Mouse (Mus musculus) adrenal gland, postnatal 14 days (tissue): Measurements from ENCODE around the gene Fam186b. TPM values are rescaled to one million over a fixed set of nuclear protein-coding genes. Genes with fewer than 3 reads are reported as not detected.

Experiments
- DNase-seq: peaks from one replicate; pipeline ENCODE4 v3.0.0; 2021; ENCODE audit warnings: mixed read lengths
- long read RNA-seq, 2 experiments: library from polyadenylated mRNA; stranded (forward); transcript quantifications; one replicate each; pipeline ENCODE4 v2.0.0; 2021
- total RNA-seq: library from RNA; stranded (reverse); gene quantifications from 2 replicates; pipeline ENCODE4 v1.2.3, GENCODE M21; 2021

Gene Fam186b
- total RNA-seq: 2.0 and 2.8 TPM in 2 replicates
- long read RNA-seq, experiment 1, partial matches to known transcripts: 0 of 2 reads
- long read RNA-seq, experiment 1, other reads (novel, unspliced or antisense): 2 of 2 reads
- long read RNA-seq, experiment 2, partial matches to known transcripts: 2 of 6 reads
- long read RNA-seq, experiment 2, other reads (novel, unspliced or antisense): 4 of 6 reads

DNA sequence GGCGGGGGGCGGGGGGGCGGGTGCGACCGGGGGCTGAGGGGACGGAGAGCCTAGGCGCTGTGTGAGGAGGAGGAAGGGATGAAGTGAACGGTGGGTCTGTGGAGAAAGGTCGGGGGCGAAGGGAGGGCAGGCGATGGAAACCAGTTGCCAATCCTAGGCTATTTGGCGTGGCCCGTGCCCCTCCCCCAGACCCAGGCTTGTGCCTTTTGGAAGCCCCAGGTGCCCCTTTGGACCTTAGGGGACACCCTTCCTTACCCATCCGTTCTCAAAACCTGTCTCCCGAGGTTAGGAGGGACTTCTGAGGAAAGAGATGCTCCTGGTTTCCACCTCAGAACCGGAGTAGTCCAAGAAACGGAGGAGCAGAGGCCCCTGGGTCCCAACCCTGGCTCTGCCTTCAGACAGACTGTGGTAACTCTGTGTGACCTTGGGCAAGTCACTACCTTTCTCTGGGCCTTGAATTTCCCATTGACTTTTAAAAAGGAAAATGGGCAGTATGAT, at the start of gene Fam186b:
Fam186b (minus strand) TSS at position 405 of the 498 bp plus-strand sequence.
- peak; percentile 66 for DNase-seq

DNA sequence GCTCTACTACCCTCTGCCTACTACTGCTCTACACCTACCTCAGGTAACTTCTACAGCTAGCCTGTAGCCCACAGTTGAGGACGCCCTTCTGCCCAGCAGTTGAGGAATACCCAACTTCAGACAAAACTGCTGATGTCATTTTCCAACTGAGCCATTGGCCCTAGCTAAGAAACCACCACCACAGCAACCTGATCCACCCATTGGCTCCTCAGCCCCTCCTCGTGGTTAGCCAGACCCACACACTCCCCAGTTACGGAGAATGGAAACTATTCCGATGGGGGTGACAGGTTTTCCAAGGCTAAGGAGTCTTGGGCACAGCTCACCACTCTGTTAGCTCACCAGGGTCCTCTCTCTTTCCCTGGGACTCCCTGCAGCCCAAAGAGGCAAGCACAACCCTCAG, 49.3 kb upstream of the Fam186b start:
- DNase-seq: no peak

DNA sequence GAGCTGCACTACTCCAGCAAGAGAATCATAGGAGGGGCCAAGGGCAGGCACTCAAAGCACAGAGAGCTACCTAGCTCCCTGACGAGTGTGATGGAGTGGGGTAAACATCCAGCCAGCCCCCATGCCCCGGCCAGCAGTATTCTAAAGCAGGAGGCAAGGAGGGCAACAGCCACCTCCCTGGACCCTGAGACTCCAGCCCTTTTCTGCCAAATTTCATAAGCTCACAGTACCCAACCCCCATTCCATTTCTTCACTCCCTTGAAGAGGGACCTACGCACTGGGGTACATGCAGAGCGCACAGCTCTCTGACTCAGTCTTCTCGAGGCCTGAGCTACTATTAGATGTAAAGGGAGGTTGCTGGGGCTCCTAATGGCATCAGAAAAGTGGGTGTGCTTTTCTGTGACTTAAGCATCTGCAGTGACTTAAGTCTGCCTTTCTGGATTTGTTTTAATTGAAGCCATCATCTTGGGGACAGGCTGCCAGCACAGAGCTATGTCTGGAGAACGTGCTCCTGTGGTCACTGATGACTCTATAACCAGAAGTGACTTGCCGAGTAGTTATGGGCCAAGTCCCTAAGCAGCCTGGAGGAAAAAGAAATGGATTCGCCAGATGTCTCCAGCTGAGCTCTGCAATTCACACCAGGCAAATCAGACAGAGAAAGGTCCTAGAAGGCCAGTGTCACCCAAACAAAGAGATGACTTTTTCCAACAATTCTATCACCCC, 48.6 kb upstream of the Fam186b start:
- no peak for DNase-seq

DNA sequence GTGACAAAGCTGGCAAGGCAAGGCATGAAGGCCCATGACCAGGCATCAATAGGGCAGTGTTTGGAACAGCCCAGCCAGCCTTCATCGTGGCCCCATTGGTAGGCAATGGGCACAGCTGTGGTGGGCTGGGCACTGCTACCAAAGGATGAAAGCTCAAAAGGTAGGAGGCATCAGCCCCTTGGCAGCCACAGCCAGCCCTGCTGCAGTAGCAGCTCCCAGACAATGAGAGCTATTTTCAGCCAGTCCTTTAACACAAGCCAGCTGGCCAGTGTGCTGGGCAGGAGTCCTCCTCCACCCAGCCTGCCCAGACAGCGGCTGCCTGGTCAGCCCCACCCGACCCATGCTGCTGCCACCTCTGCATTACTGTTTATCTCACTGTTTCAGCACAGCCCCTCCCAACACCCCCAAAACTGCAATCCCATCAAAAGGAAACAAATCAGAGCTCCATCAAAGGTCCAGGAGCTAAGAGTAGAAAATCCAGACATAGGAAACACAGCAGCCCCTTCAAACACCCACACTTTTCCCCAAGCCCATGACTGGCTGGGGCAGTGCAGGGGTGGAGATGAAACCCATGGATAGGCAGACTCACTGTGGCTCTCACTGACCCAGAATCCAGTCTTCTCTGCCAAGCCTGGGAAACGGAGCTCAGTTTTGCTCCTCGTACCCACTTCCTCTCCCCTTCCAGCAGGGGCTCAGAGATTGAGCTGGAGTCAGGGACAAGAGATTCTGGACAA, 47.9 kb upstream of the Fam186b start:
- DNase-seq: peak; percentile 47

DNA sequence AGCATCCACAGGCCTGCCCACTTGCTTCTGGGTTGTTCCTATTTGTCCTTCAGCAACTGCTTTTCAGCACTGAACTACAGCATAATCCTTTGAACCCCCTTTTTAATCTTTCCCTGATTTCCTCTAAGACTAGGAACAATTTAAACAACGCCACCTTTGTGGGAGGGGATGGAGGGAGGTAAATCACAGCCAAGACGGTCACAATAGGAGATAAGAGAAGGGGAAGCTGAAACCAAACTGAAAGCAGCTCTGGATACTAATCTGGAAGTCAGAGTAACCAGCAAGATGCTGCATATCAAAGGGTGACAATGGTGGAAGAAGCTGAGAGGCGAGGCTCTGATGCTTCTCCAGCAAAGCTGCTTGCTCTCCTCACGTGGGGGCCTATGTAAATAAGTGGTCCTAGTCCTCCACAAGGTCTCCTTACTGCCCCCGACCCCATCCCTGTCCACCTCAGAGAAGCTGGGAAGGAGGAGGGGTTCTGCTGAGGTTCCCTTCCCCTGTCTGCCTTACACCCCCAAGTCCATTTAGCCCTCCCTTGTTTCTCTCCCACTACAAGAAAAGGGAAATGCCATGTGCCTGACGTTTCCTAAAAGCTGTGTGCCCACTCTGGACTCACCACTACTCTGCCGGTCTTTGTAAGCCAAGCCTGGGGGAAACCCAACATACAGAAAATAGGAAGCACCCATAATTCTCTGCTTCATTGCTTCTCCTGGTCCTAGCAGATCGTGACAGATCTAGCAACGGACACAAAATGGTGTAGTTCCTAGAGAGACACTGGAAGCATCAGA, 46.7 kb upstream of the Fam186b start:
- no peak for DNase-seq

DNA sequence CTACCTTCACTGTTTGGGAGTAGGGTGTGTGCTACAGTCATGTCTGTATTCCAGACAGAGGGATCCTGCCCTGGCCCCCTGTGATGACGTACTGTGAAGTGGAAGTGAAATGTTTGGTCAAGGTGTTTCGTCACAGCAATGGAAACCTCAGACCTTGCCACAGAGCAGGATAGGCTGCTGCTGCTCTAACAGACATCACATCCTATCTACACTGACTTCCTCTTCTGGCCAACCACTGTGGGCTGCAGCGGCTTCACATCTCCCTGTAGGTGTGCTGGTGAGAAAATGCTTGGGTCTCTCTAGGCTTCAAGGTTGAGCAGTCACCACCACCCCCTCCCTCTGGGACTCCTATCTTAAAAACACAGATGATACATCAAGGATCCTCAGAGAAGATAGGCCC, 45.4 kb upstream of the Fam186b start:
- DNase-seq: no peak

DNA sequence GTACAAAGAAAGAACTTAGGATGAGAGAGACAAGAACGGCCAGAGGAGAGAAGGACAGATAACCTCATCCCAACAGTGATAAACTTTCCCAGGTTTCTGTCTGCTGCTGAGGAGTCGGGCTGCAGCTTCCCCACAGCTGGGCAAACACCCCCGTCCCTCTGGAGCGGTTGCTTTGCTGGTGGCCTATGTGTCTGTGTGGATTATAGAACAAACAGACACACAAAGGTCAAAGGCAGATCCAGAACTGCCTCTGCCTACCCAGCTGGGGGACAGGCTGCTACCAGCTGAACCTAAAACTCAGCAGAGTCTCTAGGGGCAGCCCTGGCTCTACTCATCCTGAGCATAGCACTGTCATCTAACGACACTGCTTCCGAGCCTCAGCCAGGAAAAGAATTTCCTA, 44.0 kb upstream of the Fam186b start:
- DNase-seq: no peak

DNA sequence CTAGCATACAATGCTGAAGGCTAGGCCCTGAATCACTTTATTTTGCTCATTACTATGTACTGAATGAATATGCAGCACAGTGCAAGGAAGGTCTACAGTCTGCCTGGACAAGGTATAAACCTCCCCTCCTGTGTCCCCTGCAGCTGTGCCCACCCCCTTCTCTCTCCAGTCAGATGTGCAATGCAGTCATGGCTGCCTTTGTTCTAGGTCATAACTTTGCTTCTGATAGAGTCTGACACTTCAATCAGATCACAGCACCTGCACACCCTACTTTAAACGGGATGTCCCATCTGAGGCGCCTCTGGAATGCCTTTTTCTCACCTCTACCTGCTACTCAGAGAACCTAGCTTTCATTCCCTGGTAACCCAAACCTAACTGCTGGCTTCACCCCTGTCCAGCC, 43.2 kb upstream of the Fam186b start:
- no peak for DNase-seq

DNA sequence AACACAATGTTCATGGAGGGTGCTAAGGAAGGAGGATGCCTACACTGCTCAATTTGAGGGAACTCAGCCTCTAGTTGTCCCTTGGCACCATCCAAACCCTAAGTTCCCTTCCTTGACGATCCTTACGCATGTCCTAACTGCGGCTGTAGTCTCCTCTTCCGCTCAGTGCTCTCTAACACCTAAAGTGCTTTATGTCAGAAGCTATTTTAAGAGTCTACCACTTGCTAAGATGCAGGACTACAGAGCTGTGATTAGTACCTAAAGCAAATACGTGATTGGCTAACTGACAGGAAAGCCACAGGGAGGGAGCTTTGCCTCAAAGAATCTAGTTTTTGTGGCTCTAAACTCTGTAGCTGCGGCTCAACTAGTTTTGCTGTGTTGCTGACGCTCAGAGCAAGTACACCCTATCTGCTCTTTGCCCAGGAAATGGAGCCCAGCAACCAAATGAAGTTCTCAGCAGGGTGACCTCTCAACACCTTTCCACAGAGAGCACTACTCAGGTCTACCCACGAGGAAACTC, 40.2 kb upstream of the Fam186b start:
- no peak for DNase-seq

DNA sequence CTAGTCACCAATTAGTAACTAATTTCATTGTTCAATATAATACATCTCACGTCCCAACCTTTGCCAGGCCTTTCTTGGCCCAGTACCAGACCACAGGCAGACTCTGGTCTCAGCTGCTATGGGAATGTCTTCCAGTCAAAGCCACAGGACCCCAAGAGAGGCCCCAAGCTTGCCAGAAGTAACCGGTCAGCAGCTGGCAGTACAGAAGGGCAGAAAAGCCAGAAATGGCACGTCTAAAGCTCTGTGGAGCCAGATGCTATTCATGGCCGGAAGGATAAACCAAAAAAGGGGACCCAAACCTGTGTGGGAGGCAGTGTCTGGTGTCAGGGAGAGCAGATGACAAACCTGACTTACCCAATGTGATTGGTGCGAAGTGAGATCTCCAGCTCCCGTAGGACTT, 38.8 kb upstream of the Fam186b start:
- no peak for DNase-seq

DNA sequence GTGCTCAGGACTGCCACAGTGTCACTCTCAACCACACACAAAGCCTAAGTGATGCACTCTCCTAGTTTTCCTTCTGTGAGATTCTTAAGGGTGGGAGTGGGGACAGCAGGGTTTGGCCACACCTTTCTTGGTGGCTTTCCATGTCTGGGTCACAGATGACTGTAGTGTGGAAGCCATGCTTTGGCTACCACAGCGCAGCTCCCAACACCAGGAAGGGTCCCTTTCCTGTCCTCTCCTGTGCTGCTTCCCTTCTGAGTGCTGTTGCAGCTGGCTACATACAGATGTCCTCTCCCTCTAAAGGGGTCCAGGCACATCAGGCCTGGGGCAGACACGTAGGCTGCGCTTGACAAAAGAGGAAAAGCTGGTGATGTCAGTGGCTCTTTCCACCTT, 38.0 kb upstream of the Fam186b start:
- DNase-seq: peak; percentile 44

DNA sequence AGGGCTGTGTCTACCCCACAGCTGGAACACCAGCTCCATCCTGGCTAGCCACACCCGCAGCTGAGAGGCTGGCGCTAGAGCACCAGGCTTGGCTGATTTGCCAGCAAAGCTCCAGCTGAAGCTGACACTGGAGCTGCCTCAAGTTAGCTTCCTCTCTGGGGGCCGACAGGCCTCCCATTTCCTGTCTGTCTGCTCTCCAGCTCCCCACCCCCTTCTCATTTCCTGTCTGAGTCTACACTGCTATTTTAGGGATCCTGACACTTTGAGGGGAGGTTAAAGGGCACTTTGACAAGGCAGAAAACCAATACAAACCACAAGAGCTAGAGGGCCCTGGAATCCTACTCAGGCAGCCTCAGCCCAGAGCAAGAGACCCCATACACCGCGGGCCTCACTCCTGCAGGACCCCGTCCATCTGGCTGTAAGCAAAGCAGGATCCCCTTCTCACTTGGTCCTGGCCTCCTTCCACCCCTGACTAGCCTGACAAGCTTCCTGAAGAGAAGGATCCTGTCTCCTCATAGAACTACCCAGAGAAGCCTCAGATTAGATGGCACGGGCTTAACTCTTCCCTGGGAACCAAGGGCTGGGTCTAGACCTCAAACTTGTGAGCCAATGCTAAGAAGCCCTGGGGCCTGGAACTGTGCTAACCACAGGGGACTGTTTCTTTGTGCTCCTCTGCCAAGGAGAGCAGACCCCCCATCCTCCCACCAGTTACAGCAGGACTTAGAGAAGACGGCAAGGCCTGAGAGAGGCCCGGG, 37.4 kb upstream of the Fam186b start:
- peak; percentile 77 for DNase-seq

DNA sequence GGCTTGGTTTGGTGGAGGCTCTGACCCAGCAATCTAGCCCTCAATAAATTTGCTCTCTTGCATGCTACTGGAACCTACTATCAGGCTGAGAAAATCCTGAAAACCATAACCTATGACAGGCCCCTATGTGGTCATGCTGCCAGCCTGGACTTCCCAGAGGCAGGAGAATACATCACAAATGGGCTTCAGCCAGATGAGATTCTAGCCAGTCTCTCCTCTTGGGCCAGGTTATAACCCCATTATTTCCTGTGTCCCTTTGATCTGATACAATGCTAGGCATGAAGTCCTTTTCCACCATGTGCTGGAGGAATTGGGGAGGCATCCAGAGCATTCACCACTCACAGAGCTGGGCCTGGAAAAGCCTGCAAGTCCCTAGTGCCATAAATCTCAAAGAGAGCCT, 36.4 kb upstream of the Fam186b start:
- no peak for DNase-seq

DNA sequence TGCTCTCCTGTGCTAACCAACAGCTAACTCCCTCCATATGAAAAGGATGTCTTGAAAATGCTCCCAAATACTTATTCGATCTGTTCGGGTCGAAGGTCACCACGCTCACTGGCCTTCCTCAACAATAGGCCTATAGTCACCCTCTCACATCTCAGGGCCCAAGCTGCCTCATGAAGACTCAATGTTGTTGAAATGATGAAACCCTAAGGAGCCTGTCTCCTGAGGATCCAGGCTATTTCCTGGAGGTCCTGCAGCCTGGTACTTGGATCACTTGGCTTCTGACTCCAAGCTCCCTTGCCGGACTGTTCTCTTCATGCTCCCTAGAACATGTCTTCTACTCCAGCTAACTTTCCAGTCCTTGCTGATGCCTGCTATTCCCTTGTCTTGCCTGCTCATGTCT, 35.7 kb upstream of the Fam186b start:
- no peak for DNase-seq

DNA sequence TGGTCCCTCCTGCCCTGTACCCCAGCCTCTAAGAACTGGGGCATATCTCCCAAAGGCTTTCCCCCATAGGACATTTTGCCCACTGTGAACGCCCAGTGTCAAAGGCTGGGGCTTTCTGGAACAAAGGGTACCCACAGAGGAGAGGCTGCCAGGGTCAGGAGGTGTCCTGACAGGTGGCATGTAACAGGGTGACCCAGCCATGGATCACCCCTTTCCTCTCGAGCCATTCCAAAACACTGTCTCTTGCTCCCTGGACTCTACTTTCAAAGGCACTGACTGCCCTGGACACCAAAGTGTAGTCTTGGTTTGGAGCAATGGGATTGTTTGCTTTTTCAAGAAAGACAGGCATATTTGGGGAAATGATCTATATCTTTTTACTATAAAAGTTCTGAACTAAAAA, 34.6 kb upstream of the Fam186b start:
- DNase-seq: no peak

DNA sequence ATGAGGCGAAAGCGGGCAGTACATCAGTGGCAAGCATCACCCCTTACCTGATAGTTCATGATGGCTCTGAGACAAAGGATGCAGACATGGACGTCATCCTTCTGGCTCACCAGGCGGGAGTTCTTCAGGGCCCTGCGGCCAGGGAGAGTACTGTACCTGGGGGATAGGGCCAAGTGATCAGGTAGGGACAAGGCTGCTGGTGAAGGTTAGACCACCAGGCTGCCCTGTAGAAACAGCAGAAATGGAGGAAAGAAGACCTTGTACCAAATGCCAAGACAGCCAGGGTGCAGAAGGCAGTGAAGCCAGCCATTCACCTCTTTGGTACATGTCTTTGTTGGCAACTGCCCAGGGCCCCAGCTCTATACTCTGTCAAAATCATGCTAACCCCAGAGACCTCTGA, 32.3 kb upstream of the Fam186b start:
- no peak for DNase-seq

DNA sequence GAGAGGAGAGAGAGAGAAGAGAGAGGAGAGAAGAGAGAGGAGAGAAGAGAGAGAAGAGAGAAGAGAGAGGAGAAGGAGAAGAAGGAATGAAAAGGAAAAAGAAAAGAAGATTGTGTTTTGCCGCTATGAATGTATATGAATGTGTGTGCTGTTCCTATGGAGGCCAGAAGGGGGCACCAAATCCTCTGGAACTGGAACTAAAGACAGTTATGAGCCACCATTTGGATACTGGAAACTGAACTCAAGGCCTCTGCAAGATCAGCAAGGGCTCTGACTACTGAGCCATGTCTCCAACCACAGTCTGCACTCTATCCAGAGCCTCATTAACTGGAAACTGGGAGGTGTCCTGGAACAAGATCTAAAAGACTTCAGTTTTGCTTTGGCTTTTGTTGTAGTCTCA, 31.3 kb upstream of the Fam186b start:
- peak; percentile 57 for DNase-seq

DNA sequence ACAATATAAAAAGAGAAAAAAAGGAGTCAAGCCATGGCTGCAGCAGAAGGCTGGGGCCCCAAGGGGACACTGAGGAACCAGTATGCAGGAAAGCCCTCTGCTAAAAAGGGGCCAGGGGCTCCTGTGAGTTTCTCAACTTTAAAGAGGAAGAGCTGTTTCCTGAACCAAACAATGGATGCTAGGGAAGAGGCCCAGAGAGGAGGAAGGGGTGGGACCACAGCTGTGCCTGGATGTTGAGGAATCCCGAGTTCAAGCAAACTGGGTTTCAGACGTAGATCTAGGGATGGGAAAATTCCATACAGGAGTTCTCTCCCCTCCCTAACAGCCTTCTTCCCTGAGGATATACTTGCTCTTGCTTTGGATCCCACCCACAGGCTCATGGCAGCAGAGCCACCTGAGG, 30.7 kb upstream of the Fam186b start:
- no peak for DNase-seq

DNA sequence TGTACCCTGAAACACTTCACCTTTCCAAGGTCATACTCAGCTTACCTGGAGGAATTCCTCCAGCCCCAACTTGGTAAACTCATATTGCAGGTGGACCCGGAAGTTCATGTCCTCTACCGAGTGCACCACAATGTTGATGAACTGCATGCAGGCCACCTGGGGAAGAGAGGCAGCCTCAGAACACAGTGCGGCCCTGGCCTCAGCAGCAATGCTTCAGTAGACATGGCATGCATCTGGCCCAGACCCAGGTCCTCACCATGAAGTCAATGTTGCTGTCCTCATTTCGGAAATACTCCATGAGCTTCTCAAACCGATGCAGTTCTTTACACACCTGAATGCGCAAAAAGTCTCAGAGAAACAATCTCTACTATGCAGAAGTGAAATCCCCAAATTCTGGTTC, 29.9 kb upstream of the Fam186b start:
- DNase-seq: no peak

DNA sequence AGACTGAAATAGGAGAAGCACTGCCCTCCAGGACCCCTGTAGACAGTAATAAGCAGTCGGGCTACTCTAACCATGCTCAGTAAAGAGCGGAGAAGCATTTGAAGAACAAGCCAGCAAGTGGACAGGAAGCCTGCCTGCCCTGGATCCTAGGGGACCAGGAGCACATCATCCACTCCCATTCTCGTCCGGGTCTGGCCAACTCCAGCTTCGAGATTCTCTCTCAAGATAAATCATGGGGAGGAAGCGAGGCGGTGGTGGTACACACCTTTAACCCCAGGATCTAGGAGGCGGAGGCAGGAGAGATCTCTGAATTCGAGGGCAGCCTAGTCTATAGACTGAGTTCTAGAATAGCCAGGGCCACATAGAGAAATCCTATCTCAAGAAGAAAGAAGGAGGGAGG, 28.5 kb upstream of the Fam186b start:
- no peak for DNase-seq

DNA sequence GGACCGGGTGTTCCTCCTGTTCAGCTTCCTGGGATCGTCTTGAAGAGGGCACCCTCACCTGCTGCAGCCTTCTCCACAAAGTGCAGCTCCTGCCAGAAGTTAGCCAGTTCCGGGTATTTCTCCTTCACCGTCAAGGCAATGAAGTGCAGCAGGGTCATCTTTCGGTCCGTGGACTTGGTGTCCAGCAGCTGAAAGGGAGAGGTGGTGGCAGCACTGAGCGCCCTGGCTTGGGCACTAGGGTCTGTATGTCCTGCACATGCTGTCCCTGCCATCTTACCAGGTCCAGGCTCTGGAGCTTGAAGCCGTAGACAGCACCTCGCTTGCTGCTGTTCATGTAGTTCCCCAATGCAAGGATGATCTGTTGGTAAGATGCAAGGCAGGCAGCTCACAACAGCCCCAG, 25.3 kb upstream of the Fam186b start:
- no peak for DNase-seq
